Mouse (Mus musculus): Measurements from ENCODE around the gene Cacna2d4. TPM values are rescaled to one million over a fixed set of nuclear protein-coding genes. Genes with fewer than 3 reads are reported as not detected.

Cacna2d4 gene
- 0.05 TPM for polyA plus RNA-seq (2021)

GRCm38 (mm10) chr6:119236241-119236640, at the start of gene Cacna2d4:
Cacna2d4 (plus strand) TSS chr6:119236526.
- ATAC-seq: no peak
- H3K27me3 ChIP-seq: no peaks in the 10 kb centered on the region
- no peak for TF ChIP-seq CTCF (IDR thresholded peaks at IDR 0.05)
- in situ Hi-C loops (cut with MboI; ENCODE audit: low pct_unique_long_range_greater_than_20kb): no loop called here
- CTCF ChIA-PET: no interaction called here
- POLR2A ChIA-PET: no interaction called here
- no peak for DNase-seq (ENCODE audit: low read depth, low spot score)

DNA sequence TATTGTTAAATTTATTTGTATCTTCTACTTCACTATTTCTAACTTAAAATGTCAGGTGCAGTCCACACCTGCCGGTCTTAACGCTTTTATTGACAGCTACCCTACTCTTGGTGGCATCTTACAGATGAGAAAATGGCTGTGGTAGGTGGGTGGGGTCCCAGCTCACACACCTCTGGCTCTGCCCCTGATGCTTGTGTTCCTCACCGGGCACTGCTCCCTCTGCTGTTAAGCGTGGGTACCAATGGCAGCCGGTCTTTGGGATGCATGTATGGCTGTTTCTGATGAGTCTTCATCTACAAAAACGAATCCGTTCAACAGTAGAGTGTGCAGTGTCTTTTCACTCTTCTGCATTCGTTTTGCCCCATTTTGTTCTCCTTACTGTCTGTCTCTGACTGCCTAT, 49.7 kb upstream of the Cacna2d4 start:
- CTCF ChIA-PET: no interaction called here
- POLR2A ChIA-PET: interaction anchor here (1.2 kb wide), 1 partner anchor 9 kb away, joined by 4 read pairs; the partner anchor contains the start of gene Cacna1c
- ATAC-seq (no peak), DNase-seq (ENCODE audit: low read depth, low spot score) (no peak)
- H3K27me3 ChIP-seq: no peaks in the 10 kb centered on the region
- in situ Hi-C loops (cut with MboI; ENCODE audit: low pct_unique_long_range_greater_than_20kb): no loop called here
- TF ChIP-seq CTCF (IDR thresholded peaks at IDR 0.05): no peak

GRCm38 (mm10) chr6:119187631-119188030, 48.7 kb upstream of the Cacna2d4 start:
- in situ Hi-C loops (cut with MboI; ENCODE audit: low pct_unique_long_range_greater_than_20kb): no loop called here
- no peaks in the 10 kb centered on the region for H3K27me3 ChIP-seq
- no peak for ATAC-seq
- DNase-seq (ENCODE audit: low read depth, low spot score): no peak
- CTCF ChIA-PET: no interaction called here
- POLR2A ChIA-PET: interaction anchor here (0.7 to 1.2 kb wide), 2 partner anchors 8 to 147 kb away, joined by 4 to 5 read pairs; partner anchors contain the start of gene Cacna1c
- TF ChIP-seq CTCF (IDR thresholded peaks at IDR 0.05): no peak

- H3K27me3 ChIP-seq: no peaks in the 10 kb centered on the region
- in situ Hi-C loops (cut with MboI; ENCODE audit: low pct_unique_long_range_greater_than_20kb): no loop called here
- TF ChIP-seq CTCF (IDR thresholded peaks at IDR 0.05): no peak
- DNase-seq (ENCODE audit: low read depth, low spot score) (no peak), ATAC-seq (no peak)
- ChIA-PET CTCF (no interaction called here), POLR2A (no interaction called here)
Observed at GRCm38 (mm10) chr6:119191478-119191877, 44.8 kb upstream of the Cacna2d4 start.

- H3K27me3 ChIP-seq: no peaks in the 10 kb centered on the region
- no peak for TF ChIP-seq CTCF (IDR thresholded peaks at IDR 0.05)
- DNase-seq (ENCODE audit: low read depth, low spot score) (no peak), ATAC-seq (no peak)
- ChIA-PET CTCF (no interaction called here), POLR2A (no interaction called here)
- in situ Hi-C loops (cut with MboI; ENCODE audit: low pct_unique_long_range_greater_than_20kb): no loop called here
Observed at GRCm38 (mm10) chr6:119193571-119194154, 42.7 kb upstream of the Cacna2d4 start.

GRCm38 (mm10) chr6:119194161-119194560, 42.2 kb upstream of the Cacna2d4 start:
- TF ChIP-seq CTCF (IDR thresholded peaks at IDR 0.05): no peak
- DNase-seq (ENCODE audit: low read depth, low spot score): no peak
- ChIA-PET POLR2A (no interaction called here), CTCF (no interaction called here)
- in situ Hi-C loops (cut with MboI; ENCODE audit: low pct_unique_long_range_greater_than_20kb): no loop called here
- no peaks in the 10 kb centered on the region for H3K27me3 ChIP-seq
- ATAC-seq: no peak

GRCm38 (mm10) chr6:119194601-119195000, 41.7 kb upstream of the Cacna2d4 start:
- POLR2A ChIA-PET: no interaction called here
- CTCF ChIA-PET: no interaction called here
- in situ Hi-C loops (cut with MboI; ENCODE audit: low pct_unique_long_range_greater_than_20kb): no loop called here
- DNase-seq (ENCODE audit: low read depth, low spot score): no peak
- no peak for ATAC-seq
- no peak for TF ChIP-seq CTCF (IDR thresholded peaks at IDR 0.05)
- H3K27me3 ChIP-seq: no peaks in the 10 kb centered on the region

DNA sequence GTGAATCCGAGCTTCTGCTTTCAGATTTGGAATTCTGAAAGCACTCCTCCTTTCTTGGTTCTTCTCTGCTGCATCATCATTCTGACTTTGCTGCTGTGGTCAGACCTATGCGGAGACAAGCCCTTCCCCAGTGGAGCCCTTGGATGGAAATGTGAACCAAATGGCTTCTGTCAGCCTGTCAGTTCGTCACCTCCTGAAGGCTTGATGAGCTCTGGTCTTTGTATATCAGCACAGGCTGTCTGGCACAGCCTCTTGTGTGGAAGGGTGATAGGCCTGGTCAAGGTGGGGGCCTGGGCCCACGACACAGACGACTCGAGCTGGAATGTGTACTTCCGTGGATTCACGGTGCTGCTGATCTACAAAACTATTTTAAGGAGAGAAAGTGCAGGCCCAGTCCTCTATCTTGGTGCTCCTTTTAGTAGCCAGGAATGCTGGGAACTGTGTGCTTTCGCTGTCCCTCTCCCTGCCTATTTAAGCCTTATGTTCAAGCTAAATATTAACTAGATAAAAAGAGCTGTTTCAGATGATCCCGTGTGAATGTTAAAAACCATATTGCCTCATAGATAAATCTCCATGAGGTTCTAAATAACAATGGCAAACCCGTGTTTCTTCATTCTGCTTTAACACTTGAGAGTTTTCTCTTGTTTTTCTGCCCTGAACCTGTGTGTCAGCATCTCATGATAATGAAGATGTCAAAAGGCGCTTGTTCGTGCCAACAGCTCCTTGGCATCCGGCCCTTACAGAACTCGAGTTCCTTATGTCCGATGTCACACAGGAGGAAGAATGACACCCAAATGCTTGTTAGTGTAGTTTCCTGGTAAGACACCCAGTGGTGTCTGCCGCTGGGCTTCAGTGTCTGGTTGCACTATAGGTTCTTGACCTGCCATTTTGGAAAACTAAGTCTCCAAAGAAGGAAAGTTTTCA, 39.7 kb upstream of the Cacna2d4 start, which contains the start of gene Cacna1c:
Cacna1c (minus strand) TSS at position 37 of the 924 bp plus-strand sequence.
- H3K27me3 ChIP-seq: no peaks in the 10 kb centered on the region
- POLR2A ChIA-PET: interaction anchor here (1.2 kb wide), 1 partner anchor 9 kb away, joined by 4 read pairs; no protein-coding TSS in a partner anchor
- in situ Hi-C loops (cut with MboI; ENCODE audit: low pct_unique_long_range_greater_than_20kb): no loop called here
- CTCF ChIA-PET: no interaction called here
- no peak for DNase-seq (ENCODE audit: low read depth, low spot score)
- ATAC-seq: no peak
- no peak for TF ChIP-seq CTCF (IDR thresholded peaks at IDR 0.05)

DNA sequence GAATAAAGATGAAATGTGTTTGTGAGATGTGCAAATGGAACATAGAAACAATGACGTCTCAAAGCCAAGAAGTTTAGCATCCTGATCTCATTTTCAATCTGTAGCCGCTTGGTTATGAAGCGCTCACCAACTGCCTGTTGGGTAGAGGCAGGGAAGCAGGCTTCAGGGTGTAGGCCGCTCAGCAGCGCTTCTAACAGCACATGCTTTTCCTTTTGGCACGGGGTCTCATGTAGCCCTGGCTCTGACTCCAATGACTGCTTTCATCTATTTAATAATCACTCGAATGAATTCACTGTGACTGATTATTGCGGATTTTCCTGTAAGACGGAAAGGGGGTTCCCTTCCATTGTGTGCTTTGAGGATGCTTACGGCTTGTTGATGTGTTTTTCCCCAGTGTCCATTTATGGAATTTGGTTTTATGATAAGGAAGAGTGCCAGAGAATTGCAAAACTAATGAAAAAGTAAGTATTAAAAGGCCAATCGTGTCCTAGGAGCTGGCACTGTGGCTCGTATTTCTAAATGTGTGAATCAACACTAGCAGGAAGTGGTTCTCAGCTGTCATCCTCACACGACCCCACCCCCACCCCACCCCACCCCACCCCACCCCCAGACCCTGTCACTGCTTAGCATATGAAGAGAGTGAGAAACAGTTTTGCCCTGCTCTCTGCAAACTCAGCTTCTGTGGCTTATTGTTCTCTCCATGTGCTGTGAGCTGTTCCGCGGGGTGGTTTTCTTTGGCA, 37.6 kb upstream of the Cacna2d4 start:
- TF ChIP-seq CTCF (IDR thresholded peaks at IDR 0.05): no peak
- H3K27me3 ChIP-seq: no peaks in the 10 kb centered on the region
- ChIA-PET POLR2A (no interaction called here), CTCF (no interaction called here)
- in situ Hi-C loops (cut with MboI; ENCODE audit: low pct_unique_long_range_greater_than_20kb): no loop called here
- ATAC-seq (no peak), DNase-seq (ENCODE audit: low read depth, low spot score) (no peak)

GRCm38 (mm10) chr6:119199274-119199879, 36.9 kb upstream of the Cacna2d4 start:
- no peak for TF ChIP-seq CTCF (IDR thresholded peaks at IDR 0.05)
- DNase-seq (ENCODE audit: low read depth, low spot score) (no peak), ATAC-seq (no peak)
- CTCF ChIA-PET: no interaction called here
- in situ Hi-C loops (cut with MboI; ENCODE audit: low pct_unique_long_range_greater_than_20kb): no loop called here
- H3K27me3 ChIP-seq: no peaks in the 10 kb centered on the region
- POLR2A ChIA-PET: no interaction called here

Data from Patski (cell line).